Mouse (Mus musculus) retina, postnatal 1 day (tissue): Measurements from ENCODE around the gene Polr3b.

Experiments used
- DNase-seq: peaks from one replicate; pipeline ENCODE4 v3.0.0-alpha.2; 2012

The Polr3b gene

DNA sequence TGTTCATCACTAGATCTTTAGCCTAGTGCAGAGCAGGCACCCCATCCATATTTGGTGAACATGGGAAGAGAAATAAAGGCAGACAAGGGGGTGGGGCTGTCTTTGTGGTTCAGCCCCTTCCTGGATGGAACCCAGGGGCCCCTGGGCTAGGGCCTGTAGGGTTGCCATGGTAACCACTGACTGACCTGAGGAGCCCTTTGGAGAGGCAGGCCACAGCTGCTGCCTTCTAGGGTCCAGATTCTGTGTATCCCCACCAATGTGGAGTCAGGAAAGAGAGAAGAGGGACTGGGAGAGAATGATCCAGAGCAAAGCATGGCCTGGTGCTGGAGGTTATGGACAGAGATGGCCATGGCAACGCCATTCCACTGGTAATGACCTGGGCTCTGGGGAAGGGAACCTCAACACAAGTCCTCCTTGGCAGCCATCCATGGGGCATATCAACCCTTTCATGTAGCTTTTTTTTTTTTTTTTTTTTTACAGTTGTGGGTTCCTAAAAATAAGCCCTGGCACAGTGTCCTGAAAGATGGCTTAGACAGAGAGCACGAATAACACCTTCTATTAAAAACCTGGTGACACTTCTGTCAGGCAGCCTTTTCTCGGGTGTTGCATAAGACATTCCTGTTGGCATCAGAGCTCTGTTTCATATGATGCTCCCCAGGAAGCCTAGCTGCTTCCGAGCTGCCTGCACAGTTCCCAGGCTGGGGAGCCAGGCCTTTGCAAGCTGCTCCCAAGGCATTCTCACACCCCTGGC lies 150.5 kb downstream of the Polr3b start:
- no peak for DNase-seq

DNA sequence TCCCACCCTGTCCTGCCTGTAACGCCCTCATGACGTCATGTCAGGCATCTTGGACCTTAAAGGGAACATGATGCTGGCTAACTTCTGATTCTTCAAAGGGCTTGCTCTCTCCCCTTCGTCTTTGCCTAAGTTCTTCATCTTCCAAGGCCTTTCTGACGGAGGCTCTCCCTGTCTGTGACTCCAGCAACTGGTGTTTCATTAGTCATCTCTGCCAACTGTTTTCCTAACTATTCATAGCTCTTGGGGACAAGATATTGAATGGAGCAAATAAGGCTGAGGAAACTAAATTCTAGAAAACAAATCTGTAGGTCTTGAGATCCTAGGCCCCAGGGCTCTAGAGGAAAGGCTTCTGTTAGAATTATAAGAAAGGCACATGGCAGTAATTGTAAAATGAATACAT lies 151.8 kb downstream of the Polr3b start:
- no peak for DNase-seq

DNA sequence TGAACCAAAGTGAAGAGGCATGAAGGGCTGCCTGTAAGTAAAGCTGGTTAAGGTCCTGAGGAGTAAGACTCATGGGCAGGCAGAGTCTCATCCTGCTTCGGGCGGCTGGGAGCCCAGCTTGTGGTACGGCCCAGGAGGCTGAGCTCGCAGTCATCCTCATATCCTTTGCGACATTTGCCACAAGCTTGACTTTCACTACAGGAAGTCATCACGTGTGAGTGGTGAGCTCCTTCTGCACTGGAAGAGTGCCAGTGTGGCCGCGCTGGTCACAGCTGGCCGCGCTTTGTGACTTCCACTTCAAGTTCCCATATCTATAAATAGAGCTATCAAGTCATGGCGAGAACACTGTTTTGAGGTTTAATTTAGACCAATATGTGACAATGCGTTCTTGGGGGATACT lies 152.5 kb downstream of the Polr3b start:
- no peak for DNase-seq
